Mouse (Mus musculus): ENCODE data around the gene Tmem53. TPM values are rescaled to one million over a fixed set of nuclear protein-coding genes. Genes with fewer than 3 reads are reported as not detected.
"Not testable (repeated sequence)": the region's sequence is repeated elsewhere in the genome, so short reads cannot be mapped to it uniquely, and the experiment has no call there.

The Tmem53 gene
- polyA plus RNA-seq, 1 experiment from 2014 or later = 13.5 TPM

DNA sequence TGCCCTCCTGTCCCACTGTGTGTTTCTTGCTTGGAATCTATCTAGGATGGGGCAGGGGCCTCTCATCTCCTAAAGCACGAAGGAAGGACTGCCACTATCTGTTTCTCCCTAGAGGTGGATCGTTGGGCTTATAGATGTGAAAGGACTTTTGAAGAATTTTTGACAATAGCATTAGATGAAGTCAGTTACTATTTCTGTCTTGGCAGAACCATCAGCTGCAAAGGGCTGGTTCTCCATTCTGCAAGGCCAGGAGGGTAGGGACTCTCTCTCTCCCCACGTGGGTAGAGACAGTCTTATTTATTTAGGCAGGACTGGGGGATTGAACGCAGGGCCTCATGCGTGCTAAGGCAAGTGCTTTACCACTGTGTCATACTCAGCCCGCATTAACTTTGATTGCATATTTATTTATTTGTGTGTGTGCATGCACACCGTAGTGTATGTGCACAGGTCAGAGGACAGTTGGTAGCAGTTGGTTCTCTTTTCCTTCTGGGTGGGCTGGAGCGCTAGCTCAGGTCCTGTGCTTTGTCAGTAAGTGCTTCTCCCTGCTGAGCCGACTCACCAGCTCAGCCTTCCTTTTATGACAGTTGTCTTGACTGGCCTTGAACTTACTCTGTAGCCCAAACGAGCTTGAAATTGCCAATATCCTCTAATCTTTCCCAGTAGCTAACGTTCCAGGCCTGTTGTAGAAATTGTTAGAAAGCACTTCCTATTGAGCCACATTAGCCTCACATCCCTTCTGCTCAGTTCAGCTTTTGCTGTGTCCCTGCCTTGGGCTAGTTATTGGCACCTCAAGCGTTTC, 1.7 kb downstream of the Tmem53 start:
- Histone ChIP-seq H3K36me3 (no peaks in the 10 kb centered on the region), H3K4me2 (0 out of 2 replicates have a peak overlapping the region, but pooled peaks have one; percentile 75), H3K27ac (no peak overlapping the region), H3K27me3 (replicated peaks) (no peaks in the 10 kb centered on the region), H3K9ac (no peak overlapping the region), H3K4me1 (peaks cover 22% of the 10 kb centered on the region), H3K4me3 (replicated peaks) (no peak overlapping the region), H3K9me3 (no peaks in the 10 kb centered on the region)
- 51% methylated on average over 12 of the region's 12 CpGs for WGBS
- no peak for ATAC-seq (ENCODE audit: insufficient read depth, low FRiP score, low read depth)

DNA sequence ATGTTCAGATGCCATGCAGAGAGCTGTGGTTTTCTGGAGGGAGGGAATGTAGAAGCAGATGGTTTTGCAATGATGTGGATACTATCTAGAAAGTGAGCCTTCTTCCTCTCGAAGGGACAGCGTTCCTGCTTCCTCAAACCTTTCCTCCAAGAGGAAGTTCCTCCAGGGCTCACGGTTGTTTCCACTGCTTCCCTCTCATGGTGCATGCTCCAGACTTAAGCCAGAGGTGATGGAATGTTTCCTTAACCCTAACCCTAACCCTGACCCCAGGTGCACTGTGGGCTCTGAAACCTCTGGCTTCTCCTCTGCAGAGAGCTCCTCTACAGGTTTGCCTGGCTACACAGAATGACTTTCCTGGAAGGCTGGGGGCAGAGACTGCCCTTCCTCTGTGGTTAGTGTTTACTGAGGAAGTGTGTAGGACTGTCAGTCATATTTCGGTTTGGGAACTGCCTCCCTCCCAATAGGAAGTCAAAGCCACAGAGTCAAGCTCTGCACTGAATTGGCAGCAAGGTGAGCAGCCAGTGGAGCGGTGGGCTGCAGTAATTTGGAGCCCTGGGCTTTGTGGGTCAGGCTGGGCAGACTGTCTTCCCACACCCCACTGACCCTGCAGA, 2.4 kb downstream of the Tmem53 start:
- Histone ChIP-seq H3K4me1 (peaks cover 22% of the 10 kb centered on the region), H3K27me3 (replicated peaks) (no peaks in the 10 kb centered on the region), H3K4me2 (no peak overlapping the region), H3K36me3 (no peaks in the 10 kb centered on the region), H3K9ac (no peak overlapping the region), H3K4me3 (replicated peaks) (no peak overlapping the region), H3K9me3 (no peaks in the 10 kb centered on the region), H3K27ac (no peak overlapping the region)
- ATAC-seq (ENCODE audit: insufficient read depth, low FRiP score, low read depth) = no peak
- WGBS = 57% methylated on average over 5 of the region's 5 CpGs

GRCm38 (mm10) chr4:117254672-117255071, 2.9 kb downstream of the Tmem53 start:
- H3K27me3 ChIP-seq (replicated peaks) = no peaks in the 10 kb centered on the region
- H3K27ac ChIP-seq = no peak overlapping the region
- H3K9me3 ChIP-seq = no peaks in the 10 kb centered on the region
- no peak overlapping the region for H3K4me2 ChIP-seq
- peaks cover 22% of the 10 kb centered on the region for H3K4me1 ChIP-seq
- 60% methylated on average over 6 of the region's 6 CpGs for WGBS
- no peak overlapping the region for H3K9ac ChIP-seq
- H3K4me3 ChIP-seq (replicated peaks) = no peak overlapping the region
- no peaks in the 10 kb centered on the region for H3K36me3 ChIP-seq
- ATAC-seq (ENCODE audit: insufficient read depth, low FRiP score, low read depth) = no peak

- not testable (repeated sequence) for H3K27me3 ChIP-seq (replicated peaks); H3K4me3 ChIP-seq (replicated peaks); ATAC-seq (ENCODE audit: insufficient read depth, low FRiP score, low read depth); H3K36me3 ChIP-seq; H3K4me2 ChIP-seq; H3K27ac ChIP-seq; H3K4me1 ChIP-seq; H3K9ac ChIP-seq; H3K9me3 ChIP-seq
- 74% methylated on average over 6 of the region's 6 CpGs for WGBS
Measured at GRCm38 (mm10) chr4:117259909-117260308, 8.2 kb downstream of the Tmem53 start.

- Histone ChIP-seq H3K4me3 (replicated peaks) (no peak overlapping the region), H3K4me2 (no peak overlapping the region), H3K36me3 (no peaks in the 10 kb centered on the region), H3K4me1 (no peaks in the 10 kb centered on the region), H3K9ac (no peak overlapping the region), H3K27me3 (replicated peaks) (no peaks in the 10 kb centered on the region), H3K27ac (no peak overlapping the region), H3K9me3 (no peaks in the 10 kb centered on the region)
- 75% methylated on average over 2 of the region's 2 CpGs for WGBS
- ATAC-seq (ENCODE audit: insufficient read depth, low FRiP score, low read depth) = no peak
Measured at GRCm38 (mm10) chr4:117261222-117261621, 9.5 kb downstream of the Tmem53 start.

DNA sequence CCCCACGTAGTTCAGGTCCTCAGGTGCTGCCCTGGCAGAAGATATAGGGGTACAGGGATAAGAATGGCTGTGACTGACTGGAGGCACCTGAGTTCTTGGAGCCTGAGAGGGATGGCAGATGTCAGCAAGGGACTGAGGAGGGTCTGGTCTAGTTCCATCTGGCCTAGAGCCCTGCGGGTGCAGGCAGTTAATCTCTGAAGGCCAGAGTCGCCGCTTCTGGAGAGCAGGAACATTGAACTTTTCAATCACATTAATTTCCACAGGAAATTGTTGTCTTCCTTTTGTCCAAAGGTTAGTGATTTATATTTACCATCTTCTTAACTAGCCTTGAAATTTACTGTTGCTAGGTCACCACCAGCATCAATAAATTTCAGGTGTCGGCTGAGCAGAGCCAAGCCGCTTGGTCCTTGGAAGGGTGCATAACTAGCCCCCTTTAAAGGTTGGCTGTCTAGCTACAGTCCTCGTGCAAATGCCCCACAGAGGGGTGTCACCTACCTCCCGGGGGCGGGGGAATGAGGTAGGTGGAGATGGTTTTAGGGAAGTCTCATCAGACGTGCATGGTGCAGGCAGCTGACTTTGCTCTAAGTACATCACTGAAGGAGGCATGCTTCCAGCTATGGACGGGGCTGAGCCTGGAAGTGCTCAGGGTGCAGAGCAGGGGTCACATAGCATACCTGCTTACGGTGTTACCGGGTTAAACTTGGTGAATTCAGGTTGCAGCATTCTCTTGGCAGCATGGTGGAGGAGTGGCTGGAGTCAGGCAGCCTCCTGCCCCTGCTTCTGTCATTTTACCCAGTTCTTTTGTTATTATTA, 10.6 kb downstream of the Tmem53 start:
- Histone ChIP-seq H3K4me1 (no peaks in the 10 kb centered on the region), H3K9ac (no peak overlapping the region), H3K27me3 (replicated peaks) (no peaks in the 10 kb centered on the region), H3K27ac (no peak overlapping the region), H3K9me3 (no peaks in the 10 kb centered on the region), H3K36me3 (no peaks in the 10 kb centered on the region), H3K4me3 (replicated peaks) (no peak overlapping the region), H3K4me2 (no peak overlapping the region)
- ATAC-seq (ENCODE audit: insufficient read depth, low FRiP score, low read depth) = no peak; the same call in 1 of the 2 replicates
- 49% methylated on average over 13 of the region's 13 CpGs for WGBS

DNA sequence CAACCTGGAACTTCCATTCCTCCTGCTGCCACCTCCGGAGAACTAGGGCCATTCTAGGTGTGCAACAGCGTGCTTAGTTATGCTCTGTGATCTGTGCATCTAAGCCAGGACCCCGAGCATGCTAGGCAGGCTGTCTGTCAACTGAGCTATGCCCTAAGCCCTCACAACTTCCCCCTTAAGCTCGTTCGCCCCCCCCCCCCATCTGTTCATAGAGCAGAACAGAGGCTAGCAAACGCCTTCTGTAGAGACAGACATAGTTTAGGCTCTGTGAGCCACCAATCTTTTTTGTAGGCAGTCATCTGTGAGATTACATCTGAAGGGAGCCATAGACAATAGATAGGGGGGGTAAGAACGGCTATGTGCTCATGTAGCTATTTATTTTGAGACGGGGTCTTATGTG, 11.2 kb downstream of the Tmem53 start:
- no peaks in the 10 kb centered on the region for H3K27me3 ChIP-seq (replicated peaks)
- H3K36me3 ChIP-seq = peaks cover 4% of the 10 kb centered on the region; the same call in 1 of the 2 replicates
- H3K27ac ChIP-seq = no peak overlapping the region
- no peak overlapping the region for H3K9ac ChIP-seq
- H3K9me3 ChIP-seq = no peaks in the 10 kb centered on the region
- no peak overlapping the region for H3K4me2 ChIP-seq
- WGBS = 71% methylated on average over 8 of the region's 8 CpGs
- H3K4me3 ChIP-seq (replicated peaks) = no peak overlapping the region
- H3K4me1 ChIP-seq = no peaks in the 10 kb centered on the region
- no peak for ATAC-seq (ENCODE audit: insufficient read depth, low FRiP score, low read depth)

DNA sequence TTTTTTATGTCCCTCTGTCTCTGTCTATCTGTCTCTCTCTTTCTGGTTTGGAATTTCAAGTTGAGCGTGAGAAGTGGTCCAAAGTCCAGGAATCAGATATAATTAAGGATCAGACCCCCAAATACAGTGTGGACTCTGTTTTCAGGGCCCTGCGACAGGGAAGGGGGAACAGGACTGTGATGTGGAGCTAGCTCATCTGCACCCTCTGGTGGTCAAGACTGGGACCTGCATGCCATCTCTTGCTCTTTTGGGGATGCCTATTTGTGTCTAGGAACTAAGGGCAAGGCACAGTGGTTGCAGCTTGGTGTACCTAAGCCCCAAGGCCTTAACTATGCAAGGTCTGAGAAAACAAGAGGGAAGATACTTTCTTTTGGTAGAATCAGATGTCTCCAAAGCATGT, 15.5 kb downstream of the Tmem53 start:
- Histone ChIP-seq H3K27me3 (replicated peaks) (no peaks in the 10 kb centered on the region), H3K27ac (no peak overlapping the region), H3K36me3 (peaks cover 9% of the 10 kb centered on the region; the same call in 1 of the 2 replicates), H3K4me1 (no peaks in the 10 kb centered on the region), H3K9ac (no peak overlapping the region), H3K4me2 (no peak overlapping the region), H3K9me3 (no peaks in the 10 kb centered on the region), H3K4me3 (replicated peaks) (no peak overlapping the region)
- 3% methylated on average over 2 of the region's 2 CpGs for WGBS
- no peak for ATAC-seq (ENCODE audit: insufficient read depth, low FRiP score, low read depth)

DNA sequence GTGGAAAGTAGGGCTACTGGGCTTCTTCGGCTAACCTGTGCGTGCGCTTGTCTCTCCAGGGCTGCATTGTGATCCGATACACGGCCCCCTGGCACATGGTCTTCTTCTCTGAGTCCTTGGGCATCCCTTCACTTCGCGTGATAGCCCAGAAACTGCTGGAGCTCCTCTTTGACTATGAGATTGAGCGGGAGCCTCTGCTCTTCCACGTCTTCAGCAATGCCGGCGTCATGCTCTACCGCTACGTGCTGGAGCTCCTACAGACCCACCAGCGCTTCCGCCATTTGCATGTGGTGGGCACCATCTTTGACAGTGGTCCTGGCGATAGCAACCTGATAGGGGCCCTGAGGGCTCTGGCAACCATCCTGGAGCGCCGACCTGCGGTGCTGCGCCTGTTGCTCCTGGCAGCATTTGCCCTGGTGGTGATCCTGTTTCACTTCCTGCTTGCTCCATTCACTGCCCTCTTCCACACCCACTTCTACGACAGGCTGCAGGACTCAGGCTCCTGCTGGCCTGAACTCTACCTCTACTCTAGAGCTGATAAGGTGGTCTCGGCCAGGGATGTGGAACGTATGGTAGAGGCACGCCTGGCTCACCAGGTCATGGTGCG, 16.2 kb downstream of the Tmem53 start:
- no peak for ATAC-seq (ENCODE audit: insufficient read depth, low FRiP score, low read depth)
- H3K27me3 ChIP-seq (replicated peaks) = no peaks in the 10 kb centered on the region
- peaks cover 16% of the 10 kb centered on the region for H3K36me3 ChIP-seq
- no peak overlapping the region for H3K4me3 ChIP-seq (replicated peaks)
- H3K4me1 ChIP-seq = no peaks in the 10 kb centered on the region
- no peak overlapping the region for H3K9ac ChIP-seq
- no peak overlapping the region for H3K4me2 ChIP-seq
- no peak overlapping the region for H3K27ac ChIP-seq
- no peaks in the 10 kb centered on the region for H3K9me3 ChIP-seq
- WGBS = 88% methylated on average over 25 of the region's 25 CpGs

- Histone ChIP-seq H3K36me3 (peaks cover 29% of the 10 kb centered on the region), H3K9me3 (no peaks in the 10 kb centered on the region), H3K4me3 (replicated peaks) (no peak overlapping the region), H3K9ac (no peak overlapping the region), H3K4me1 (no peaks in the 10 kb centered on the region), H3K27ac (no peak overlapping the region), H3K4me2 (no peak overlapping the region), H3K27me3 (replicated peaks) (no peaks in the 10 kb centered on the region)
- peak; percentile 42; the same call in 1 of the 2 replicates for ATAC-seq (ENCODE audit: insufficient read depth, low FRiP score, low read depth)
- WGBS = 10% methylated on average over 6 of the region's 6 CpGs
Measured at GRCm38 (mm10) chr4:117270278-117270677, 18.5 kb downstream of the Tmem53 start.

- Histone ChIP-seq H3K4me2 (no peak overlapping the region), H3K9me3 (no peaks in the 10 kb centered on the region), H3K36me3 (peaks cover 43% of the 10 kb centered on the region), H3K27ac (no peak overlapping the region), H3K27me3 (replicated peaks) (no peaks in the 10 kb centered on the region), H3K4me3 (replicated peaks) (no peak overlapping the region), H3K9ac (no peak overlapping the region), H3K4me1 (peaks cover 17% of the 10 kb centered on the region)
- no peak; the same call in 1 of the 2 replicates for ATAC-seq (ENCODE audit: insufficient read depth, low FRiP score, low read depth)
- WGBS = 40% methylated on average over 12 of the region's 12 CpGs
Measured at GRCm38 (mm10) chr4:117272459-117272858, 20.7 kb downstream of the Tmem53 start.

All from stomach, embryonic 15.5 days (tissue).